Mouse (Mus musculus): ENCODE data around the gene Zbtb45. TPM values are rescaled to one million over a fixed set of nuclear protein-coding genes. Genes with fewer than 3 reads are reported as not detected.
A peak's percentile ranks its signal among the peaks of the same experiment; 100 is the strongest.

The Zbtb45 gene
- polyA plus RNA-seq, 1 experiment from 2014 or later: 28.2 TPM

GRCm38 (mm10) chr7:13044254-13044625 is 34.4 kb upstream of the Zbtb45 start:
- peaks cover 8% of the 10 kb centered on the region for H3K9me3 ChIP-seq (ENCODE audit: control insufficient read depth, low read length)
- 3% methylated on average over 23 of the region's 23 CpGs for WGBS
- H3K4me1 ChIP-seq (replicated peaks; ENCODE audit: control insufficient read depth, insufficient read depth, low read length): peaks cover 14% of the 10 kb centered on the region
- H3K4me3 ChIP-seq (ENCODE audit: low read length): peak overlapping the region; percentile 55
- peak overlapping the region; percentile 93 for H3K4me2 ChIP-seq (ENCODE audit: low read depth, low read length)
- no peaks in the 10 kb centered on the region for H3K36me3 ChIP-seq (ENCODE audit: control insufficient read depth, insufficient read depth, low read length)
- peak overlapping the region; percentile 65 for H3K9ac ChIP-seq (ENCODE audit: low read length)
- peaks cover 33% of the 10 kb centered on the region for H3K27me3 ChIP-seq (ENCODE audit: control insufficient read depth, insufficient read depth, low read depth, low read length)
- ATAC-seq (ENCODE audit: low read depth): peak; percentile 8; the same call in 1 of the 2 replicates
- H3K27ac ChIP-seq (ENCODE audit: low read length): no peak overlapping the region

GRCm38 (mm10) chr7:13043445-13044253 is 33.8 kb upstream of the Zbtb45 start:
- H3K27me3 ChIP-seq (ENCODE audit: control insufficient read depth, insufficient read depth, low read depth, low read length): peaks cover 33% of the 10 kb centered on the region
- peak overlapping the region; percentile 93 for H3K4me2 ChIP-seq (ENCODE audit: low read depth, low read length)
- H3K4me3 ChIP-seq (ENCODE audit: low read length): peak overlapping the region; percentile 55
- peak; percentile 21 for ATAC-seq (ENCODE audit: low read depth)
- 6% methylated on average over 88 of the region's 88 CpGs for WGBS
- no peaks in the 10 kb centered on the region for H3K36me3 ChIP-seq (ENCODE audit: control insufficient read depth, insufficient read depth, low read length)
- peaks cover 8% of the 10 kb centered on the region for H3K9me3 ChIP-seq (ENCODE audit: control insufficient read depth, low read length)
- H3K9ac ChIP-seq (ENCODE audit: low read length): peak overlapping the region; percentile 65
- H3K4me1 ChIP-seq (replicated peaks; ENCODE audit: control insufficient read depth, insufficient read depth, low read length): peaks cover 20% of the 10 kb centered on the region
- no peak overlapping the region for H3K27ac ChIP-seq (ENCODE audit: low read length)

- Histone ChIP-seq H3K4me3 (ENCODE audit: low read length) (peak overlapping the region; percentile 55; the same call in 1 of the 2 replicates), H3K9me3 (ENCODE audit: control insufficient read depth, low read length) (peaks cover 8% of the 10 kb centered on the region), H3K9ac (ENCODE audit: low read length) (peak overlapping the region; percentile 65; the same call in 1 of the 2 replicates), H3K27me3 (ENCODE audit: control insufficient read depth, insufficient read depth, low read depth, low read length) (peaks cover 33% of the 10 kb centered on the region), H3K27ac (ENCODE audit: low read length) (no peak overlapping the region), H3K4me1 (replicated peaks; ENCODE audit: control insufficient read depth, insufficient read depth, low read length) (peaks cover 20% of the 10 kb centered on the region), H3K4me2 (ENCODE audit: low read depth, low read length) (peak overlapping the region; percentile 93; the same call in 1 of the 2 replicates), H3K36me3 (ENCODE audit: control insufficient read depth, insufficient read depth, low read length) (no peaks in the 10 kb centered on the region)
- ATAC-seq (ENCODE audit: low read depth): no peak
- WGBS: 46% methylated on average over 16 of the region's 16 CpGs
Observed at GRCm38 (mm10) chr7:13043120-13043444, 33.2 kb upstream of the Zbtb45 start.

GRCm38 (mm10) chr7:13042511-13042910 is 32.7 kb upstream of the Zbtb45 start:
- H3K4me3 ChIP-seq (ENCODE audit: low read length): no peak overlapping the region
- H3K36me3 ChIP-seq (ENCODE audit: control insufficient read depth, insufficient read depth, low read length): no peaks in the 10 kb centered on the region
- H3K4me2 ChIP-seq (ENCODE audit: low read depth, low read length): no peak overlapping the region
- peaks cover 20% of the 10 kb centered on the region for H3K4me1 ChIP-seq (replicated peaks; ENCODE audit: control insufficient read depth, insufficient read depth, low read length)
- H3K27ac ChIP-seq (ENCODE audit: low read length): no peak overlapping the region
- 73% methylated on average over 6 of the region's 6 CpGs for WGBS
- no peak for ATAC-seq (ENCODE audit: low read depth)
- peaks cover 33% of the 10 kb centered on the region for H3K27me3 ChIP-seq (ENCODE audit: control insufficient read depth, insufficient read depth, low read depth, low read length)
- H3K9me3 ChIP-seq (ENCODE audit: control insufficient read depth, low read length): peaks cover 8% of the 10 kb centered on the region
- no peak overlapping the region for H3K9ac ChIP-seq (ENCODE audit: low read length)

GRCm38 (mm10) chr7:13041256-13041655 is 31.4 kb upstream of the Zbtb45 start:
- Histone ChIP-seq H3K4me2 (ENCODE audit: low read depth, low read length) (no peak overlapping the region), H3K27ac (ENCODE audit: low read length) (no peak overlapping the region), H3K9ac (ENCODE audit: low read length) (no peak overlapping the region), H3K4me1 (replicated peaks; ENCODE audit: control insufficient read depth, insufficient read depth, low read length) (peaks cover 27% of the 10 kb centered on the region), H3K9me3 (ENCODE audit: control insufficient read depth, low read length) (peaks cover 8% of the 10 kb centered on the region), H3K4me3 (ENCODE audit: low read length) (no peak overlapping the region), H3K36me3 (ENCODE audit: control insufficient read depth, insufficient read depth, low read length) (peaks cover 2% of the 10 kb centered on the region; the same call in 1 of the 2 replicates), H3K27me3 (ENCODE audit: control insufficient read depth, insufficient read depth, low read depth, low read length) (peaks cover 33% of the 10 kb centered on the region)
- 47% methylated on average over 1 of the region's 1 CpGs for whole genome bisulfite sequencing
- no peak for ATAC-seq (ENCODE audit: low read depth)

GRCm38 (mm10) chr7:13039181-13039580 is 29.3 kb upstream of the Zbtb45 start:
- Histone ChIP-seq H3K9me3 (ENCODE audit: control insufficient read depth, low read length) (peaks cover 8% of the 10 kb centered on the region), H3K4me2 (ENCODE audit: low read depth, low read length) (peak overlapping the region; percentile 91), H3K9ac (ENCODE audit: low read length) (peak overlapping the region; percentile 97), H3K4me3 (ENCODE audit: low read length) (peak overlapping the region; percentile 83; the same call in 1 of the 2 replicates), H3K36me3 (ENCODE audit: control insufficient read depth, insufficient read depth, low read length) (peaks cover 14% of the 10 kb centered on the region), H3K4me1 (replicated peaks; ENCODE audit: control insufficient read depth, insufficient read depth, low read length) (peaks cover 29% of the 10 kb centered on the region), H3K27ac (ENCODE audit: low read length) (no peak overlapping the region), H3K27me3 (ENCODE audit: control insufficient read depth, insufficient read depth, low read depth, low read length) (peaks cover 21% of the 10 kb centered on the region)
- 68% methylated on average over 1 of the region's 1 CpGs for WGBS
- ATAC-seq (ENCODE audit: low read depth): no peak

GRCm38 (mm10) chr7:13038621-13039169 is 28.9 kb upstream of the Zbtb45 start:
- Histone ChIP-seq H3K9me3 (ENCODE audit: control insufficient read depth, low read length) (peaks cover 8% of the 10 kb centered on the region), H3K27ac (ENCODE audit: low read length) (peak overlapping the region; percentile 100), H3K9ac (ENCODE audit: low read length) (peak overlapping the region; percentile 97), H3K4me3 (ENCODE audit: low read length) (peak overlapping the region; percentile 83), H3K4me1 (replicated peaks; ENCODE audit: control insufficient read depth, insufficient read depth, low read length) (peaks cover 27% of the 10 kb centered on the region), H3K36me3 (ENCODE audit: control insufficient read depth, insufficient read depth, low read length) (peaks cover 14% of the 10 kb centered on the region), H3K4me2 (ENCODE audit: low read depth, low read length) (peak overlapping the region; percentile 91), H3K27me3 (ENCODE audit: control insufficient read depth, insufficient read depth, low read depth, low read length) (peaks cover 16% of the 10 kb centered on the region)
- 13% methylated on average over 15 of the region's 15 CpGs for whole genome bisulfite sequencing
- no peak for ATAC-seq (ENCODE audit: low read depth)

- H3K4me1 ChIP-seq (replicated peaks; ENCODE audit: control insufficient read depth, insufficient read depth, low read length): peaks cover 27% of the 10 kb centered on the region
- peak; percentile 94 for ATAC-seq (ENCODE audit: low read depth)
- H3K9me3 ChIP-seq (ENCODE audit: control insufficient read depth, low read length): peaks cover 3% of the 10 kb centered on the region
Observed at GRCm38 (mm10) chr7:13037901-13038555, 28.2 kb upstream of the Zbtb45 start, which contains the start of gene Ube2m. TSS of gene Ube2m (minus strand) at chr7:13038275.

GRCm38 (mm10) chr7:13037366-13037765 is 27.5 kb upstream of the Zbtb45 start:
- peak overlapping the region; percentile 100 for H3K27ac ChIP-seq (ENCODE audit: low read length)
- peaks cover 15% of the 10 kb centered on the region for H3K36me3 ChIP-seq (ENCODE audit: control insufficient read depth, insufficient read depth, low read length)
- WGBS: 0% methylated on average over 30 of the region's 33 CpGs
- peaks cover 27% of the 10 kb centered on the region for H3K4me1 ChIP-seq (replicated peaks; ENCODE audit: control insufficient read depth, insufficient read depth, low read length)
- ATAC-seq (ENCODE audit: low read depth): peak; percentile 5; the same call in 1 of the 2 replicates
- H3K4me2 ChIP-seq (ENCODE audit: low read depth, low read length): peak overlapping the region; percentile 91
- H3K9ac ChIP-seq (ENCODE audit: low read length): peak overlapping the region; percentile 97
- H3K27me3 ChIP-seq (ENCODE audit: control insufficient read depth, insufficient read depth, low read depth, low read length): peaks cover 3% of the 10 kb centered on the region; the same call in 1 of the 2 replicates
- H3K9me3 ChIP-seq (ENCODE audit: control insufficient read depth, low read length): no peaks in the 10 kb centered on the region
- peak overlapping the region; percentile 83 for H3K4me3 ChIP-seq (ENCODE audit: low read length)

More at GRCm38 (mm10) chr7:13037901-13038555, 28.2 kb upstream of the Zbtb45 start, which contains the start of gene Ube2m:
- H3K27me3 ChIP-seq (ENCODE audit: control insufficient read depth, insufficient read depth, low read depth, low read length): peaks cover 10% of the 10 kb centered on the region
- H3K36me3 ChIP-seq (ENCODE audit: control insufficient read depth, insufficient read depth, low read length): peaks cover 14% of the 10 kb centered on the region
- H3K4me2 ChIP-seq (ENCODE audit: low read depth, low read length): peak within 1 kb of the TSS; percentile 91
- H3K27ac ChIP-seq (ENCODE audit: low read length): peak within 1 kb of the TSS; percentile 100
- peak within 1 kb of the TSS; percentile 83 for H3K4me3 ChIP-seq (ENCODE audit: low read length)
- peak within 1 kb of the TSS; percentile 97 for H3K9ac ChIP-seq (ENCODE audit: low read length)
- WGBS: under 1% methylated on average over 56 of the region's 65 CpGs

Measured in lung, embryonic 16.5 days (tissue).